Mouse (Mus musculus): Measurements from ENCODE around the gene Pcdh15.

DNA sequence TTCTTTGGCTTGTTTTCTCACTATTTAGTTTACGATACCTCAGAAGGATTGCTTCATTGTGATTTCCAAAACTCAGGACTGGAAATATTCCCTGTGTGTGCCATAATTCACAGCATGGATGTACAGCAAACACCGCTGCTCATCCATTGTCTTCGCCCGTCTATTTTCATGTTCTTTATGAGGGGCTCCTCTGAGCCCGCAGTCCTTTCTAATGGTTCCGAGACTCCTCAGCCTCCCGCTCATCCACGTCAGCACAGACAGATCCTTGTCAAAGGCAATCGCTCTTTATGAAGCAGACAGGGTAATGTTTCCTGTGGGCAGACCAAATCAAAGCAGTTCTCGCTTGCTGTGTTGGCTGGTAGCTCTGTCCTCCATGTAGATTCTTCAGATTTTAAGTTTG is 1316.8 kb downstream of the Pcdh15 start:
- TF ChIP-seq CTCF (conservative IDR thresholded peaks at IDR 0.05; ENCODE audit: low read length) (no peak), POU5F1 (IDR thresholded peaks at IDR 0.05; ENCODE audit: borderline replicate concordance, low read length) (no peak), NANOG (IDR thresholded peaks at IDR 0.05; ENCODE audit: borderline replicate concordance, low read length) (no peak)
